Mouse (Mus musculus) liver, postnatal 0 days (tissue): Measurements from ENCODE around the gene Me3.

Experiments used
- CTCF ChIP-seq: sonication (generic); IDR thresholded peaks from 2 replicates; pipeline ENCODE4 v1.5.1; 2016; ENCODE audit warnings: antibody characterized with exemption, low read depth
- EP300 ChIP-seq: IDR thresholded peaks from 2 replicates; pipeline ENCODE4 v1.6.1; 2016; ENCODE audit warnings: antibody characterized with exemption, low read depth, mild to moderate bottlenecking

DNA sequence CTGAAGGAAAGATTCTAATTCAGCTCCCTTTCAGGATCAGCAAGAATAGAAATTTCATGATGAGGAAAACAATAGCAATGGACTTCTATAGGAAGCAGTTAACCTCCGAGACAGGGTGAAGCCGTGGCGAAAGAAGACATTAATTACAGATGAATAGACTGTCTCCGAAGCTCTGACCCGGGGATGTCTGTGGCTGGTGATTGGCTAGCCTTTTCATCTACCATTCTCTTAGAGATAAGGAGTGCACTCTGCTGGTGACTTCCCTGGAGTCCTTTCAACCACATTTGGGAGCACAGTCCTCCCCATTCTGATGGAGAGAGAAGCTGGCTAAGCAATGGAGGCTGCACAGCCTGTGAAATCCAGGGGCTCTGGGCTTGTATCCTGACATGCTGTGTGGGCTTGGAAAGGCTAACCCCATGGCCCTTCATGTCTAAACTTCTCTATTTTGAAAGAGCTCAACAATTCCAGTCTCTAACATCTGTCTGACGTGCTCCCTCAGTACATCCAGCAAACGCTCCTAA is 25.6 kb downstream of the Me3 start:
- TF ChIP-seq EP300 (no peak), CTCF (no peak)
